ENCODE assay signal across 8 mouse cellular contexts in the genomic region with DNA sequence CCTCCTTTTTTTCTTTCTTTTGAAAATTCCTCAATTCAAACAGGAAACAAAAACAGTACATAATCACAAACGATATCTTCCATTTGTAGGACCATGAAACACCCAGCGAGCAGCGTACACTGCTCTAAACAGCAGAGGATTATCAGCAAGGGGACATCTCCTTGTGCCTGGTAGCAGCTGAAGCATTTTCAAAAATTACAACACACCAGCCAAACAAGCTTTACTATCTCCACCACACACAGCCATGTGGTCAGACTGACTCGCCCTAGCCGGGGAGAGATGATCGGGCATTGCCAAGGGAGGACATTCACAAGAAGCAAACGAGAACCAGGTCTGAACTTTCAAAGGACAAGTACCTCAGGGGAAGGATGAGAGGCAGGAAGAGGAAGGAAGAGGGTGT. TPM values are rescaled to one million over a fixed set of nuclear protein-coding genes. Genes with fewer than 3 reads are reported as not detected.
DNase-seq lines count a peak whose midpoint lies in the region; ATAC-seq and TF ChIP-seq lines count a peak whose summit lies in the region.

No protein-coding gene starts in this region.

- TF ChIP-seq CTCF in liver, postnatal 0 days (IDR thresholded peaks at IDR 0.05; ENCODE audit: low read depth) = no peak

- WGBS in hindbrain, embryonic 10.5 days = 90% methylated on average over 7 of the region's 7 CpGs
- WGBS in hindbrain, embryonic 12.5 days = 88% methylated on average over 7 of the region's 7 CpGs
- 42% methylated on average over 7 of the region's 7 CpGs for WGBS in liver, postnatal 0 days (ENCODE audit: insufficient replicate concordance)
- WGBS in forebrain, embryonic 13.5 days = 88% methylated on average over 7 of the region's 7 CpGs

- H3K36me3 ChIP-seq in hindbrain, embryonic 10.5 days = no peaks in the 10 kb centered on the region
- H3K36me3 ChIP-seq in hindbrain, embryonic 12.5 days = no peaks in the 10 kb centered on the region
- H3K36me3 ChIP-seq in erythroblast, embryonic 14.5 days (ENCODE audit: control insufficient read depth) = peaks cover 44% of the 10 kb centered on the region
- H3K36me3 ChIP-seq in liver, postnatal 0 days (replicated peaks; ENCODE audit: insufficient read depth, low read length) = no peaks in the 10 kb centered on the region
- no peaks in the 10 kb centered on the region for H3K36me3 ChIP-seq in forebrain, embryonic 13.5 days (ENCODE audit: poor library complexity, severe bottlenecking)

- no peak for ATAC-seq in hindbrain, embryonic 12.5 days (ENCODE audit: low FRiP score)
- peak; percentile 43 for ATAC-seq in liver, postnatal 0 days
- ATAC-seq in forebrain, embryonic 13.5 days = no peak

- no peak overlapping the region for H3K9ac ChIP-seq in hindbrain, embryonic 12.5 days
- H3K9ac ChIP-seq in liver, postnatal 0 days (replicated peaks) = peak overlapping the region; percentile 57
- no peak overlapping the region for H3K9ac ChIP-seq in forebrain, embryonic 13.5 days

- DNase-seq in hindbrain, embryonic 10.5 days (ENCODE audit: low spot score) = no peak
- peak; percentile 46 for DNase-seq in NIH3T3 (ENCODE audit: low read depth)
- peak; percentile 47 for DNase-seq in liver, postnatal 0 days
- no peak for DNase-seq in right cerebral cortex, postnatal 10 days (ENCODE audit: low spot score in 2 of 2)
- no peak for DNase-seq in adrenal gland, adult 8-10 months

- H3K4me1 ChIP-seq in hindbrain, embryonic 10.5 days (replicated peaks) = peaks cover 43% of the 10 kb centered on the region
- H3K4me1 ChIP-seq in hindbrain, embryonic 12.5 days = peaks cover 36% of the 10 kb centered on the region
- H3K4me1 ChIP-seq in erythroblast, embryonic 14.5 days (ENCODE audit: control insufficient read depth) = peaks cover 76% of the 10 kb centered on the region
- peaks cover 62% of the 10 kb centered on the region for H3K4me1 ChIP-seq in liver, postnatal 0 days (ENCODE audit: insufficient read depth)
- peaks cover 39% of the 10 kb centered on the region for H3K4me1 ChIP-seq in forebrain, embryonic 13.5 days

- H3K9me3 ChIP-seq in hindbrain, embryonic 10.5 days = no peaks in the 10 kb centered on the region
- H3K9me3 ChIP-seq in hindbrain, embryonic 12.5 days (replicated peaks) = no peaks in the 10 kb centered on the region
- no peaks in the 10 kb centered on the region for H3K9me3 ChIP-seq in erythroblast, embryonic 14.5 days (ENCODE audit: control insufficient read depth, low read length)
- H3K9me3 ChIP-seq in liver, postnatal 0 days (ENCODE audit: low read length) = no peaks in the 10 kb centered on the region
- no peaks in the 10 kb centered on the region for H3K9me3 ChIP-seq in forebrain, embryonic 13.5 days (replicated peaks)

- peak; percentile 74; the same call in 1 of the 2 replicates for TF ChIP-seq EP300 in liver, postnatal 0 days (IDR thresholded peaks at IDR 0.05; ENCODE audit: low read depth)

- H3K4me2 ChIP-seq in hindbrain, embryonic 12.5 days (replicated peaks) = no peak overlapping the region
- peak overlapping the region; percentile 82 for H3K4me2 ChIP-seq in liver, postnatal 0 days (ENCODE audit: low read depth, low read length)
- H3K4me2 ChIP-seq in forebrain, embryonic 13.5 days = no peak overlapping the region

- no peaks in the 10 kb centered on the region for H3K27me3 ChIP-seq in hindbrain, embryonic 10.5 days (ENCODE audit: insufficient read depth, poor library complexity, severe bottlenecking)
- H3K27me3 ChIP-seq in hindbrain, embryonic 12.5 days = no peaks in the 10 kb centered on the region
- H3K27me3 ChIP-seq in erythroblast, embryonic 14.5 days (ENCODE audit: control insufficient read depth) = no peaks in the 10 kb centered on the region
- H3K27me3 ChIP-seq in liver, postnatal 0 days (ENCODE audit: insufficient read depth, low read length) = no peaks in the 10 kb centered on the region
- no peaks in the 10 kb centered on the region for H3K27me3 ChIP-seq in forebrain, embryonic 13.5 days

- 0 out of 2 replicates have a peak overlapping the region, but pooled peaks have one; percentile 9 for H3K4me3 ChIP-seq in hindbrain, embryonic 10.5 days
- no peak overlapping the region for H3K4me3 ChIP-seq in hindbrain, embryonic 12.5 days
- H3K4me3 ChIP-seq in erythroblast, embryonic 14.5 days (replicated peaks) = peak overlapping the region; percentile 99
- H3K4me3 ChIP-seq in liver, postnatal 0 days (ENCODE audit: low read depth, low read length) = peak overlapping the region; percentile 91
- no peak overlapping the region for H3K4me3 ChIP-seq in forebrain, embryonic 13.5 days

- peak overlapping the region; percentile 35; the same call in 1 of the 2 replicates for H3K27ac ChIP-seq in hindbrain, embryonic 10.5 days
- H3K27ac ChIP-seq in hindbrain, embryonic 12.5 days = no peak overlapping the region
- peak overlapping the region; percentile 84 for H3K27ac ChIP-seq in liver, postnatal 0 days (ENCODE audit: low read depth)
- no peak overlapping the region for H3K27ac ChIP-seq in forebrain, embryonic 13.5 days

RNA-seq across cellular contexts. Expression of gene Usp46, which starts 3.4 kb away (rescaled TPM):
- 27.6 and 31.2 TPM in 2 replicates for polyA plus RNA-seq in hindbrain, embryonic 10.5 days (2016; fragmentation: Nextera tagmentation; extraction: Ambion mirVana)
- 36.9 and 44.9 TPM in 2 replicates for polyA plus RNA-seq in hindbrain, embryonic 12.5 days (2016; fragmentation: Nextera tagmentation; extraction: Ambion mirVana)
- 0.18 and 0.36 TPM in 2 replicates for polyA plus RNA-seq in erythroblast, embryonic 14.5 days (2012)
- 10.1 and 12.6 TPM in 2 replicates for polyA plus RNA-seq in liver, postnatal 0 days (2015; fragmentation: Nextera tagmentation; extraction: Ambion mirVana)
- polyA plus RNA-seq in forebrain, embryonic 13.5 days (2015; fragmentation: Nextera tagmentation; extraction: Ambion mirVana) = 24.8 and 25.9 TPM in 2 replicates
- total RNA-seq in adrenal gland, adult 8-10 months (2022) = 10 to 100 TPM; 35.5 to 44.5 (median 40.4) TPM

Comparison
In these comparisons a context has a peak if more than half of its experiments do, and no peak if none do; other contexts are left out.
1. H3K27ac ChIP-seq: peak in hindbrain, embryonic 10.5 days (single experiment) and liver, postnatal 0 days (single experiment); none in hindbrain, embryonic 12.5 days (single experiment) and forebrain, embryonic 13.5 days (single experiment).
2. H3K4me3 ChIP-seq: peak in hindbrain, embryonic 10.5 days (single experiment), erythroblast, embryonic 14.5 days (single experiment) and liver, postnatal 0 days (single experiment); none in hindbrain, embryonic 12.5 days (single experiment) and forebrain, embryonic 13.5 days (single experiment).
3. DNase-seq: peak in NIH3T3 (single experiment) and liver, postnatal 0 days (single experiment); none in hindbrain, embryonic 10.5 days (single experiment), right cerebral cortex, postnatal 10 days (0 of 2) and adrenal gland, adult 8-10 months (single experiment).